Comparison of ENCODE assay signal across 17 mouse cellular contexts in genomic region chr13:84438444-84438766, GRCm38 (mm10).
"Had no signal": no experiment of that assay in that cellular context is flagged by ENCODE, and none has a peak within 500 bp of the region (broad histone marks: within the 10 kb centered on the region; RNA-seq: fewer than 3 reads in every experiment).

No protein-coding gene starts in this region.

- H3K9me3 ChIP-seq: lung, embryonic 15.5 days; megakaryocyte, embryonic 14.5 days; midbrain, embryonic 15.5 days; neural tube, embryonic 12.5 days; stomach, embryonic 15.5 days had no signal

- H3K36me3 ChIP-seq: lung, embryonic 15.5 days; midbrain, embryonic 15.5 days; neural tube, embryonic 12.5 days; stomach, embryonic 15.5 days had no signal

- H3K4me1 ChIP-seq: lung, embryonic 15.5 days; megakaryocyte, embryonic 14.5 days; midbrain, embryonic 15.5 days; neural tube, embryonic 12.5 days; stomach, embryonic 15.5 days had no signal

- ATAC-seq: liver, postnatal 0 days; lung, postnatal 0 days; midbrain, embryonic 15.5 days had no signal

- H3K9ac ChIP-seq: liver, postnatal 0 days; lung, embryonic 15.5 days; midbrain, embryonic 15.5 days; neural tube, embryonic 12.5 days; stomach, embryonic 15.5 days had no signal

- DNase-seq: liver, postnatal 0 days; lung, adult 2 months; lung, postnatal 14 days; lung, postnatal 36 days; right cerebral cortex, postnatal 14 days; thymus, adult 2 months; thymus, postnatal 25 days; thymus, postnatal 4 days had no signal

- H3K27ac ChIP-seq: lung, embryonic 15.5 days; macrophage; midbrain, embryonic 15.5 days; neural tube, embryonic 12.5 days; stomach, embryonic 15.5 days; stomach, postnatal 0 days had no signal

- H3K4me2 ChIP-seq: lung, embryonic 15.5 days; midbrain, embryonic 11.5 days; midbrain, embryonic 15.5 days; neural tube, embryonic 12.5 days; stomach, embryonic 15.5 days had no signal

- H3K4me3 ChIP-seq: lung, embryonic 15.5 days; megakaryocyte, embryonic 14.5 days; midbrain, embryonic 15.5 days; neural tube, embryonic 12.5 days; stomach, embryonic 15.5 days had no signal

- H3K27me3 ChIP-seq: lung, embryonic 15.5 days; megakaryocyte, embryonic 14.5 days; midbrain, embryonic 15.5 days; neural tube, embryonic 12.5 days; stomach, embryonic 15.5 days had no signal
